Mouse (Mus musculus): ENCODE measurements around the gene Tyro3. TPM values are rescaled to one million over a fixed set of nuclear protein-coding genes. Genes with fewer than 3 reads are reported as not detected.

The Tyro3 gene
- polyA plus RNA-seq, 1 experiment from 2014 or later = 21.9 TPM

DNA sequence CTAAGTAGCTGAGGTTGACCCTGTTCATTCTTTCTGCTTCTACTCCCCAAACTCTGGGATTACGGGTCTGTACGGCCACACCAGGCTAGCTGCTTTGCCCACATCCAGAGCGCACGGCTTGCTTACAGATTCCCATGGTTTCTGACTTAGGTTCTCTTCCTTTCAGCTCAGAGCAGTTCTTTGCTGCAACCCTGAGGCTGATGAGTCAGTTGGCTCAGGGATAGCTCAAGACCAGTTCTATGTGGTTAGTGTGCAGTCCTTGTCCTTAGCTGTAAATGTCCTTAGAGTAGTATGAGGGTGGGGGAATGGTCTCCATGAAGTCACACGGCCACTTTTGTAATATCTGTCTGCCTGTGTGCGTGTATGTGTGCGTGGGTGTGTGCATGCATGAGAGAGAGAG, 40.1 kb downstream of the Tyro3 start:
- no peaks in the 10 kb centered on the region for H3K9me3 ChIP-seq (ENCODE audit: low read depth, low read length)
- ATAC-seq (ENCODE audit: insufficient read depth) = no peak
- H3K36me3 ChIP-seq (ENCODE audit: insufficient read depth) = no peaks in the 10 kb centered on the region
- no peak for DNase-seq
- no peaks in the 10 kb centered on the region for H3K27me3 ChIP-seq (ENCODE audit: insufficient read depth, low read length)
- no peak overlapping the region for H3K4me3 ChIP-seq (ENCODE audit: low read depth, low read length)
- H3K4me1 ChIP-seq (ENCODE audit: insufficient read depth) = no peaks in the 10 kb centered on the region
- H3K4me2 ChIP-seq = no peak overlapping the region
- WGBS = 88% methylated on average over 7 of the region's 7 CpGs
- no peak for TF ChIP-seq CTCF (IDR thresholded peaks at IDR 0.05; ENCODE audit: low read depth)
- no peak overlapping the region for H3K27ac ChIP-seq (ENCODE audit: low read depth)
- H3K9ac ChIP-seq = no peak overlapping the region

- TF ChIP-seq CTCF (IDR thresholded peaks at IDR 0.05; ENCODE audit: low read depth) = no peak
- no peak for ATAC-seq (ENCODE audit: insufficient read depth)
- WGBS = 75% methylated on average over 11 of the region's 11 CpGs
Measured at GRCm38 (mm10) chr2:119838363-119839156, 41.0 kb downstream of the Tyro3 start.

GRCm38 (mm10) chr2:119840008-119840407, 42.5 kb downstream of the Tyro3 start:
- H3K27me3 ChIP-seq (ENCODE audit: insufficient read depth, low read length) = no peaks in the 10 kb centered on the region
- ATAC-seq (ENCODE audit: insufficient read depth) (no peak), DNase-seq (no peak)
- H3K36me3 ChIP-seq (ENCODE audit: insufficient read depth) = no peaks in the 10 kb centered on the region
- TF ChIP-seq CTCF (IDR thresholded peaks at IDR 0.05; ENCODE audit: low read depth) = no peak
- no peak overlapping the region for H3K9ac ChIP-seq
- H3K4me3 ChIP-seq (ENCODE audit: low read depth, low read length) = no peak overlapping the region
- H3K4me1 ChIP-seq (ENCODE audit: insufficient read depth) = no peaks in the 10 kb centered on the region
- H3K9me3 ChIP-seq (ENCODE audit: low read depth, low read length) = no peaks in the 10 kb centered on the region
- no peak overlapping the region for H3K4me2 ChIP-seq
- no peak overlapping the region for H3K27ac ChIP-seq (ENCODE audit: low read depth)

More at GRCm38 (mm10) chr2:119838363-119839156, 41.0 kb downstream of the Tyro3 start:
- Histone ChIP-seq H3K9ac (no peak overlapping the region), H3K4me3 (ENCODE audit: low read depth, low read length) (no peak overlapping the region), H3K36me3 (ENCODE audit: insufficient read depth) (no peaks in the 10 kb centered on the region), H3K27ac (ENCODE audit: low read depth) (no peak overlapping the region), H3K9me3 (ENCODE audit: low read depth, low read length) (no peaks in the 10 kb centered on the region), H3K4me1 (ENCODE audit: insufficient read depth) (no peaks in the 10 kb centered on the region), H3K27me3 (ENCODE audit: insufficient read depth, low read length) (no peaks in the 10 kb centered on the region), H3K4me2 (no peak overlapping the region)
- DNase-seq = no peak

- DNase-seq = no peak
- no peak overlapping the region for H3K4me3 ChIP-seq (ENCODE audit: low read depth, low read length)
- WGBS = 29% methylated on average over 6 of the region's 6 CpGs
Measured at GRCm38 (mm10) chr2:119842000-119842399, 44.5 kb downstream of the Tyro3 start.

DNA sequence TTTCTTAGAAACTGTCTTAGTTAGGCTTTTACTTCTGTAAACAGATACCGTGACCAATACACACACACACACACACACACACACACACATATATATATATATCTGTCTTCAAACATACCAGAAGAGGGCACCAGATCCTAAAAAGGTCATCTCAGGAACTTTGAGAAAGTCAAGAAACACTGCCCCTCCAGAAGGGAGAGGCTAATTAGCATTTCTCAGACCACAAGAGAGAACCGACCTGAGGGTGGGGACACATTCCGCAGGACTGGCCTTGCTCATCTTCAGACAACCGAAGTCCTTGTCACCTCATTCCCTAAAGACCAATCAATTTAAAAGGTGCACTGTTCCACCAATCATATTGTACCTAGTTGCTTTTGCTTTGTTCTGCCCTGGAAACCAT, 46.0 kb downstream of the Tyro3 start:
- no peak overlapping the region for H3K9ac ChIP-seq
- H3K4me3 ChIP-seq (ENCODE audit: low read depth, low read length) = no peak overlapping the region
- WGBS = 87% methylated on average over 4 of the region's 4 CpGs
- no peaks in the 10 kb centered on the region for H3K9me3 ChIP-seq (ENCODE audit: low read depth, low read length)
- no peaks in the 10 kb centered on the region for H3K27me3 ChIP-seq (ENCODE audit: insufficient read depth, low read length)
- TF ChIP-seq CTCF (IDR thresholded peaks at IDR 0.05; ENCODE audit: low read depth) = no peak
- peak; percentile 4 for DNase-seq
- no peak overlapping the region for H3K27ac ChIP-seq (ENCODE audit: low read depth)
- ATAC-seq (ENCODE audit: insufficient read depth) = no peak
- H3K36me3 ChIP-seq (ENCODE audit: insufficient read depth) = no peaks in the 10 kb centered on the region
- no peaks in the 10 kb centered on the region for H3K4me1 ChIP-seq (ENCODE audit: insufficient read depth)
- H3K4me2 ChIP-seq = no peak overlapping the region

More at GRCm38 (mm10) chr2:119842000-119842399, 44.5 kb downstream of the Tyro3 start:
- Histone ChIP-seq H3K36me3 (ENCODE audit: insufficient read depth) (no peaks in the 10 kb centered on the region), H3K27ac (ENCODE audit: low read depth) (no peak overlapping the region), H3K27me3 (ENCODE audit: insufficient read depth, low read length) (no peaks in the 10 kb centered on the region), H3K4me1 (ENCODE audit: insufficient read depth) (no peaks in the 10 kb centered on the region), H3K9ac (no peak overlapping the region), H3K4me2 (no peak overlapping the region), H3K9me3 (ENCODE audit: low read depth, low read length) (no peaks in the 10 kb centered on the region)
- no peak for TF ChIP-seq CTCF (IDR thresholded peaks at IDR 0.05; ENCODE audit: low read depth)
- ATAC-seq (ENCODE audit: insufficient read depth) = no peak

DNA sequence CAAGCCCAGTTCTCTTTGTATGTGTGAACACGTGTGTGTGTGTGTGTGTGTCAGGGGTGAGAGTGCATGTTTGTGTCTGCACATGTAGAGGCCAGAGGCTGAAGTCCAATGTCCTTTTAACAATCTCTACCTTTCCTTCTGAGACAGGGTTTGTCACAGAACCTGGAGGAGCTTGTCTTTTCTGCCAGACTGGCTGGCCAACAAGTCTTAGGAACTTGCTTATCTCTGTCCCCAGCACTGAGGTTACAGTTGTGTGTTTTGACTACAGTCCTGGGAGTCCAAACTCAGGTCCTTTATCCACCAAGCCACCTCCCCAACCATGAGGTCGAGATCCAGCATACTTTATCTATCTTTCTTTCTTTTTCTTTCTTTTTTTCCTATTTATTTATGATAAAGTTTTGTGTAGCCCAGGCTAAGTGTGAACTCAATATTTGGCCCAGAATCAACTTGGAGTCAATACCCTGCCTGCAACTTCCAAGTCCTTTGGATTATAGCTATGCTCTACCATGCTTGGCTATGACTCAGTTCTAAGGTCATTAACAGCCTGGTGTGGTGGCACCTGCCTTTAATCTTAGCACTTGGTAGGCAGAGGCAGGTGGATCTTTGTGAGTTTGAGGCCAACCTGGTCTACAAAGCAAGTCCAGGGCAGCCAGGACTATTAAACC, 48.5 kb downstream of the Tyro3 start:
- Histone ChIP-seq H3K36me3 (ENCODE audit: insufficient read depth) (no peaks in the 10 kb centered on the region), H3K4me1 (ENCODE audit: insufficient read depth) (no peaks in the 10 kb centered on the region), H3K9ac (no peak overlapping the region), H3K4me2 (no peak overlapping the region), H3K27me3 (ENCODE audit: insufficient read depth, low read length) (no peaks in the 10 kb centered on the region), H3K4me3 (ENCODE audit: low read depth, low read length) (no peak overlapping the region), H3K9me3 (ENCODE audit: low read depth, low read length) (no peaks in the 10 kb centered on the region), H3K27ac (ENCODE audit: low read depth) (no peak overlapping the region)
- no peak for DNase-seq
- WGBS = 60% methylated on average over 2 of the region's 2 CpGs
- no peak for ATAC-seq (ENCODE audit: insufficient read depth)
- no peak for TF ChIP-seq CTCF (IDR thresholded peaks at IDR 0.05; ENCODE audit: low read depth)

GRCm38 (mm10) chr2:119846929-119847328, 49.4 kb downstream of the Tyro3 start:
- 77% methylated on average over 4 of the region's 4 CpGs for WGBS
- H3K9me3 ChIP-seq (ENCODE audit: low read depth, low read length) = no peaks in the 10 kb centered on the region
- H3K4me1 ChIP-seq (ENCODE audit: insufficient read depth) = no peaks in the 10 kb centered on the region
- ATAC-seq (ENCODE audit: insufficient read depth) (no peak), DNase-seq (no peak)
- no peak overlapping the region for H3K27ac ChIP-seq (ENCODE audit: low read depth)
- H3K36me3 ChIP-seq (ENCODE audit: insufficient read depth) = no peaks in the 10 kb centered on the region
- TF ChIP-seq CTCF (IDR thresholded peaks at IDR 0.05; ENCODE audit: low read depth) = no peak
- no peak overlapping the region for H3K4me3 ChIP-seq (ENCODE audit: low read depth, low read length)
- H3K9ac ChIP-seq = no peak overlapping the region
- H3K27me3 ChIP-seq (ENCODE audit: insufficient read depth, low read length) = no peaks in the 10 kb centered on the region
- no peak overlapping the region for H3K4me2 ChIP-seq

Data from lung, embryonic 14.5 days (tissue).